Mouse (Mus musculus): ENCODE data around the gene Ppm1g.

The Ppm1g gene

GRCm38 (mm10) chr5:31192045-31192938 lies 28.2 kb downstream of the Ppm1g start:
- DNase-seq = no peak

GRCm38 (mm10) chr5:31190201-31190600 lies 30.3 kb downstream of the Ppm1g start:
- no peak for DNase-seq

- DNase-seq = no peak
These were observed 32.2 kb downstream of the Ppm1g start for GRCm38 (mm10) chr5:31188223-31188840.

GRCm38 (mm10) chr5:31183678-31184077 lies 36.8 kb downstream of the Ppm1g start:
- no peak for DNase-seq

GRCm38 (mm10) chr5:31181183-31181770 lies 39.2 kb downstream of the Ppm1g start:
- DNase-seq = no peak

GRCm38 (mm10) chr5:31179766-31180630 lies 40.5 kb downstream of the Ppm1g start, which contains the start of the genes Gm29609 and Gtf3c2:
TSS of gene Gm29609 (minus strand) at chr5:31179911.
TSS of gene Gtf3c2 (minus strand) at chr5:31180144.
- DNase-seq = peak; percentile 97

- no peak for DNase-seq
These were observed 41.2 kb downstream of the Ppm1g start for GRCm38 (mm10) chr5:31179301-31179765.

- no peak for DNase-seq
These were observed 51.9 kb downstream of the Ppm1g start for GRCm38 (mm10) chr5:31168630-31169029.

GRCm38 (mm10) chr5:31164878-31165277 lies 55.6 kb downstream of the Ppm1g start:
- DNase-seq = no peak

- no peak for DNase-seq
These were observed 58.0 kb downstream of the Ppm1g start for GRCm38 (mm10) chr5:31162462-31162861.

GRCm38 (mm10) chr5:31154152-31154553 lies 66.3 kb downstream of the Ppm1g start, which contains the start of gene Mpv17:
TSS of gene Mpv17 (minus strand) at chr5:31154251.
- peak; percentile 83 to 89 for DNase-seq

GRCm38 (mm10) chr5:31153516-31154151 lies 66.9 kb downstream of the Ppm1g start:
- DNase-seq = no peak

Data from cerebellum, adult 18-20 months (tissue).